Mouse (Mus musculus) macrophage (primary cell): ENCODE measurements around the gene Mrtfb. TPM values are rescaled to one million over a fixed set of nuclear protein-coding genes. Genes with fewer than 3 reads are reported as not detected.
A peak's percentile ranks its signal among the peaks of the same experiment; 100 is the strongest.

Source experiments
- H3K27ac ChIP-seq: fragments of 350-480 bp; formaldehyde crosslinking; 2 replicates; pipeline ENCODE4 v1.9.0; 2021
- H3K36me3 ChIP-seq: fragments of 350-480 bp; formaldehyde crosslinking; 2 replicates; pipeline ENCODE4 v1.9.0; 2021; ENCODE audit errors: inconsistent target
- H3K4me3 ChIP-seq: fragments of 350-480 bp; formaldehyde crosslinking; 2 replicates; pipeline ENCODE4 v1.9.0; 2021; ENCODE audit errors: inconsistent target
- H3K79me2 ChIP-seq: fragments of 350-480 bp; formaldehyde crosslinking; 2 replicates; pipeline ENCODE4 v1.9.0; 2021; ENCODE audit errors: inconsistent target
- WGBS: methylation state at CpG from one replicate; pipeline ENCODE4 v1.1.7; 2026; ENCODE audit warnings: inconsistent platforms; ENCODE audit not compliant: missing documents; 5-methylcytosine and 5-hydroxymethylcytosine counted together
- polyA plus RNA-seq: library from polyadenylated mRNA; stranded (reverse); fragments of 250-400 nt; gene quantifications from 3 replicates; pipeline ENCODE4 v1.2.4, GENCODE M21; 2018; ENCODE audit warnings: inconsistent platforms

Gene Mrtfb
- polyA plus RNA-seq, 1 experiment from 2014 or later = 27.0 TPM

GRCm38 (mm10) chr16:13372899-13373533 lies 116.7 kb downstream of the Mrtfb start:
- WGBS = 19% methylated on average over 8 of the region's 8 CpGs
- Histone ChIP-seq H3K36me3 (no peaks in the 10 kb centered on the region), H3K79me2 (no peaks in the 10 kb centered on the region; the same call in 1 of the 2 replicates), H3K4me3 (no peak overlapping the region), H3K27ac (peak overlapping the region; percentile 62)

GRCm38 (mm10) chr16:13376947-13377486 lies 120.7 kb downstream of the Mrtfb start:
- Histone ChIP-seq H3K4me3 (no peak overlapping the region), H3K27ac (no peak overlapping the region), H3K36me3 (peaks cover 5% of the 10 kb centered on the region; the same call in 1 of the 2 replicates), H3K79me2 (no peaks in the 10 kb centered on the region; the same call in 1 of the 2 replicates)
- 96% methylated on average over 7 of the region's 7 CpGs for WGBS

- Histone ChIP-seq H3K4me3 (no peak overlapping the region), H3K79me2 (no peaks in the 10 kb centered on the region; the same call in 1 of the 2 replicates), H3K27ac (no peak overlapping the region), H3K36me3 (peaks cover 5% of the 10 kb centered on the region; the same call in 1 of the 2 replicates)
- WGBS = 96% methylated on average over 5 of the region's 5 CpGs
Observed at GRCm38 (mm10) chr16:13378157-13378556, 121.9 kb downstream of the Mrtfb start.

- Histone ChIP-seq H3K79me2 (no peaks in the 10 kb centered on the region; the same call in 1 of the 2 replicates), H3K36me3 (peaks cover 17% of the 10 kb centered on the region), H3K27ac (no peak overlapping the region), H3K4me3 (no peak overlapping the region)
- 100% methylated on average over 2 of the region's 2 CpGs for WGBS
Observed at GRCm38 (mm10) chr16:13379865-13380264, 123.6 kb downstream of the Mrtfb start.

GRCm38 (mm10) chr16:13381771-13382170 lies 125.5 kb downstream of the Mrtfb start:
- Histone ChIP-seq H3K27ac (no peak overlapping the region), H3K79me2 (no peaks in the 10 kb centered on the region), H3K36me3 (peaks cover 36% of the 10 kb centered on the region), H3K4me3 (no peak overlapping the region)
- WGBS = 100% methylated on average over 2 of the region's 2 CpGs

GRCm38 (mm10) chr16:13387306-13387705 lies 131.0 kb downstream of the Mrtfb start:
- Histone ChIP-seq H3K36me3 (peaks cover 55% of the 10 kb centered on the region), H3K27ac (no peak overlapping the region), H3K4me3 (no peak overlapping the region), H3K79me2 (no peaks in the 10 kb centered on the region)
- WGBS = 100% methylated on average over 3 of the region's 4 CpGs

- H3K36me3 ChIP-seq = peaks cover 91% of the 10 kb centered on the region
- H3K4me3 ChIP-seq = no peak overlapping the region
- H3K27ac ChIP-seq = no peak overlapping the region
- 96% methylated on average over 2 of the region's 2 CpGs for WGBS
- no peaks in the 10 kb centered on the region for H3K79me2 ChIP-seq
Observed at GRCm38 (mm10) chr16:13400375-13400774, 144.1 kb downstream of the Mrtfb start.

GRCm38 (mm10) chr16:13401591-13401990 lies 145.3 kb downstream of the Mrtfb start:
- peaks cover 90% of the 10 kb centered on the region for H3K36me3 ChIP-seq
- WGBS = 89% methylated on average over 5 of the region's 5 CpGs
- no peak overlapping the region for H3K4me3 ChIP-seq
- no peak overlapping the region for H3K27ac ChIP-seq
- H3K79me2 ChIP-seq = no peaks in the 10 kb centered on the region

GRCm38 (mm10) chr16:13404656-13405055 lies 148.4 kb downstream of the Mrtfb start:
- 98% methylated on average over 6 of the region's 6 CpGs for WGBS
- H3K4me3 ChIP-seq = no peak overlapping the region
- H3K79me2 ChIP-seq = no peaks in the 10 kb centered on the region
- H3K36me3 ChIP-seq = peaks cover 87% of the 10 kb centered on the region
- H3K27ac ChIP-seq = no peak overlapping the region

- Histone ChIP-seq H3K79me2 (no peaks in the 10 kb centered on the region), H3K36me3 (peaks cover 87% of the 10 kb centered on the region), H3K27ac (no peak overlapping the region), H3K4me3 (no peak overlapping the region)
- WGBS = 100% methylated on average over 2 of the region's 2 CpGs
Observed at GRCm38 (mm10) chr16:13405403-13405802, 149.1 kb downstream of the Mrtfb start.

- Histone ChIP-seq H3K79me2 (no peaks in the 10 kb centered on the region), H3K36me3 (peaks cover 81% of the 10 kb centered on the region), H3K4me3 (no peak overlapping the region), H3K27ac (no peak overlapping the region)
- 74% methylated on average over 4 of the region's 4 CpGs for WGBS
Observed at GRCm38 (mm10) chr16:13409530-13410163, 153.4 kb downstream of the Mrtfb start.

GRCm38 (mm10) chr16:13410760-13411159 lies 154.5 kb downstream of the Mrtfb start:
- no peaks in the 10 kb centered on the region for H3K79me2 ChIP-seq
- H3K36me3 ChIP-seq = peaks cover 70% of the 10 kb centered on the region
- WGBS = 87% methylated on average over 2 of the region's 2 CpGs
- no peak overlapping the region for H3K4me3 ChIP-seq
- H3K27ac ChIP-seq = no peak overlapping the region

- 96% methylated on average over 4 of the region's 4 CpGs for WGBS
- no peaks in the 10 kb centered on the region for H3K79me2 ChIP-seq
- H3K36me3 ChIP-seq = peaks cover 63% of the 10 kb centered on the region
Observed at GRCm38 (mm10) chr16:13411531-13411930, 155.2 kb downstream of the Mrtfb start.

GRCm38 (mm10) chr16:13414566-13414965 lies 158.3 kb downstream of the Mrtfb start:
- peaks cover 45% of the 10 kb centered on the region for H3K36me3 ChIP-seq
- no peaks in the 10 kb centered on the region for H3K79me2 ChIP-seq
- WGBS = 89% methylated on average over 7 of the region's 7 CpGs
- no peak overlapping the region for H3K27ac ChIP-seq
- H3K4me3 ChIP-seq = no peak overlapping the region

More at GRCm38 (mm10) chr16:13411531-13411930, 155.2 kb downstream of the Mrtfb start:
- Histone ChIP-seq H3K27ac (no peak overlapping the region), H3K4me3 (no peak overlapping the region)

GRCm38 (mm10) chr16:13414972-13415371 lies 158.7 kb downstream of the Mrtfb start:
- Histone ChIP-seq H3K79me2 (no peaks in the 10 kb centered on the region), H3K4me3 (no peak overlapping the region), H3K27ac (no peak overlapping the region), H3K36me3 (peaks cover 41% of the 10 kb centered on the region)
- whole genome bisulfite sequencing = 98% methylated on average over 4 of the region's 4 CpGs
